Mouse (Mus musculus): ENCODE results near the gene Pof1b. TPM values are rescaled to one million over a fixed set of nuclear protein-coding genes. Genes with fewer than 3 reads are reported as not detected.
A peak's percentile ranks its signal among the peaks of the same experiment; 100 is the strongest.

Gene Pof1b
- 0.11 and 0.19 TPM in 2 replicates for polyA plus RNA-seq (2016; fragmentation: Nextera tagmentation; extraction: Ambion mirVana)

DNA sequence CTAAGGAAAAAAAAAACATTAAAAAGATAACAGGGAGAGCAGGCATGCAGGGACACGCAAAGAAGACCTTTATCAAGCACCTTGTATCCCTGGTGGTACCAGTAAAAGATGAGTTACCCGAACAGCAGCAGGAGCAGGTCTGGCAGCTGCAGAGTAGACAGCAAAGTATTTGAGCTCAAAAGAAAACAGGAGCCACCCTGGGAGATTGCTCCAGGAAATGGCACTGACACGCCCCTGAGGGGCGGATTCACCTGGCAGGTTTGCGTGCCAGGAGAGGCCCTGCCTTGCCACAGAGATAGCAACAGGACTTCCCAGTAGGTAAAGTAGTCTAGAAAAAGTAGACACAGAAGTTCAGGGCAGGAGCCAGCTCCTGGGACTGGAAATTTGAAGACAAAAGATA lies at the start of gene Pof1b:
Pof1b (minus strand) TSS at position 144 of the 400 bp plus-strand sequence.
- H3K27ac ChIP-seq = no peak within 1 kb of the TSS
- ATAC-seq (ENCODE audit: low FRiP score, low read depth) = no peak
- H3K36me3 ChIP-seq = no peaks in the 10 kb centered on the region
- H3K9me3 ChIP-seq = no peaks in the 10 kb centered on the region
- H3K4me1 ChIP-seq = no peaks in the 10 kb centered on the region
- H3K4me2 ChIP-seq (replicated peaks) = no peak within 1 kb of the TSS
- no peak within 1 kb of the TSS for H3K4me3 ChIP-seq
- H3K9ac ChIP-seq = no peak within 1 kb of the TSS
- 59% methylated on average over 5 of the region's 5 CpGs for WGBS
- H3K27me3 ChIP-seq (replicated peaks) = no peaks in the 10 kb centered on the region

DNA sequence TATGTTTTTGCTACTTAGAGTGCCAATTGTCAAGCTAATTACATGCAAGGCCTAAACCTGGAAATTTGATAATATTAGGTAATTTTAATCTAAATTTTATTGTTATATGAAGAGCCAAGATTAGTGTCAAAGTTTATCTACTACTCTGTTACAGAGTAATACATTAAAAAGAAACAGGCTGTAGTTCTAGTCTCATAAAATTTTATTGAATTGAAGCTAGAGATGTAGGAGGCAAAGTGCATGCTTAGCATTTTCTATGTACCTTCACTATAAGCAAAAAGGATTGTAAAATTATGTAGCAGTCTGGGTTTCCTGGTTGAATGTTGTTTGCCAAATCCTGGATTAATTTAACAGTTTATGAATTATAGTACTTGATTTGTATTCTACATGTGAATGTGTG lies 18.1 kb upstream of the Pof1b start:
- no peaks in the 10 kb centered on the region for H3K36me3 ChIP-seq
- no peaks in the 10 kb centered on the region for H3K27me3 ChIP-seq (replicated peaks)
- no peak overlapping the region for H3K9ac ChIP-seq
- no peak for ATAC-seq (ENCODE audit: low FRiP score, low read depth)
- no peaks in the 10 kb centered on the region for H3K4me1 ChIP-seq
- H3K27ac ChIP-seq = no peak overlapping the region
- H3K4me3 ChIP-seq = no peak overlapping the region
- no peak overlapping the region for H3K4me2 ChIP-seq (replicated peaks)
- no peaks in the 10 kb centered on the region for H3K9me3 ChIP-seq

DNA sequence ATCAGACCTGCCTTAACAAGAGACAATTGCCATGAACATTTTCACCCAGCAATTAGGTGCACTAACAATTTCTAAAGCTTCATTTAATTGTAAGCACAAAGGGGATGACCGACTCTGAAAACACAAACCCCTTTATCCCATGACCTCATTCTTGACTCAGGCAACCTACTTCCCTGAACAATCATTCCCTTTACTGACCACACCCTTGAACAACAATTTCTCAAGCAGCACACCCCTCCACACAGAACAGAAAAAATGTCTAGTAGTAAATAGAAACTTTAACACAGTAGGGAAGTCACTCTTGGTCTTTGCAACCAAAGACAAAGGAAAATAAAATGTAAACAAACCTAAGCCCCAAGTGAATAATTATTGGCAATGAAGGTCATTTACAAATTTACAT lies 4.1 kb downstream of the Pof1b start:
- 19% methylated on average over 1 of the region's 1 CpGs for WGBS

DNA sequence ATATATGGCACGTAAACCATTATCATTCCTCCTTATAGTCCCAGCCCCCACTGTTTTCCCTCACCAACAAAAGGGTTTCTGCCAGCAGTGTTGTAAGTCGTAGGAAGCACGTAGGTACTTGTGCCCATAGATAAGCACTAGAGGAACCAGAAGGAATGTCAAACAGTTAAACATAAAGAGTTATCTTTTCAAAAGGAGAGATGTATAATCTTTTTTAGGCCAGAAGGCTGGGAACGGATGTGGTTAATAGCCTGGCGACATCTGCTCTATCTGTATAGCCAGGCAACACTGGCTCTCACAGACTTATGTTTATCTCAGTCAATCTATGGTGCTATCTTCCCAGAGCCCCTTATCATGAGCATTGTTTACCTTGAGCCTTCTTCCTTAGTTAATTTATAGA lies 17.8 kb downstream of the Pof1b start:
- no peaks in the 10 kb centered on the region for H3K36me3 ChIP-seq
- 76% methylated on average over 5 of the region's 5 CpGs for WGBS
- H3K4me2 ChIP-seq (replicated peaks) = no peak overlapping the region
- no peaks in the 10 kb centered on the region for H3K9me3 ChIP-seq
- no peak overlapping the region for H3K4me3 ChIP-seq
- no peak overlapping the region for H3K9ac ChIP-seq
- no peaks in the 10 kb centered on the region for H3K27me3 ChIP-seq (replicated peaks)
- H3K4me1 ChIP-seq = no peaks in the 10 kb centered on the region
- no peak overlapping the region for H3K27ac ChIP-seq
- no peak for ATAC-seq (ENCODE audit: low FRiP score, low read depth)

More for the DNA sequence above, 4.1 kb downstream of the Pof1b start:
- Histone ChIP-seq H3K4me3 (no peak overlapping the region), H3K27me3 (replicated peaks) (no peaks in the 10 kb centered on the region), H3K4me1 (no peaks in the 10 kb centered on the region), H3K9ac (no peak overlapping the region), H3K4me2 (replicated peaks) (no peak overlapping the region), H3K9me3 (no peaks in the 10 kb centered on the region), H3K27ac (no peak overlapping the region), H3K36me3 (no peaks in the 10 kb centered on the region)
- ATAC-seq (ENCODE audit: low FRiP score, low read depth) = no peak

DNA sequence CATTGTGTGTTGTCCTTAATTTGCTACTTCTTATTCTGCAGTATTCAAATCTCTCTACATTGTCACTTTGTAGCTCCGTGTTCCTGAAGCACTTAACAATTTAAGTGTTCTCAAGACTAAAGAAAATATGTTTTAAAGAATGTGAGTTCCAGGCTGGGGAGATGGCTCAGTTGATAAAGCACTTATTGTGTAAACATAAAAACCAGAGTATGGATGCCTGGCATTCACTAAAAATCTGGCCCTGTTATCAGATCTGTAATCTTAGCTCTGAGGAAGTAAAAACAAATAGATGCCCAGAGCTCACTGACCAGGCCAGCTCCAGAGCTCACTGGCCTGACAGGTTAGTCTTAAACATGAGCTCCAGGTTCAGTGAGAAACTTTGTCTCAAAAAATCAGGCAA lies 22.9 kb downstream of the Pof1b start:
- no peaks in the 10 kb centered on the region for H3K27me3 ChIP-seq (replicated peaks)
- ATAC-seq (ENCODE audit: low FRiP score, low read depth) = no peak
- H3K4me2 ChIP-seq (replicated peaks) = no peak overlapping the region
- H3K4me3 ChIP-seq = no peak overlapping the region
- no peak overlapping the region for H3K9ac ChIP-seq
- H3K9me3 ChIP-seq = no peaks in the 10 kb centered on the region
- H3K27ac ChIP-seq = no peak overlapping the region
- H3K4me1 ChIP-seq = no peaks in the 10 kb centered on the region
- WGBS = 68% methylated on average over 1 of the region's 1 CpGs
- H3K36me3 ChIP-seq = no peaks in the 10 kb centered on the region

DNA sequence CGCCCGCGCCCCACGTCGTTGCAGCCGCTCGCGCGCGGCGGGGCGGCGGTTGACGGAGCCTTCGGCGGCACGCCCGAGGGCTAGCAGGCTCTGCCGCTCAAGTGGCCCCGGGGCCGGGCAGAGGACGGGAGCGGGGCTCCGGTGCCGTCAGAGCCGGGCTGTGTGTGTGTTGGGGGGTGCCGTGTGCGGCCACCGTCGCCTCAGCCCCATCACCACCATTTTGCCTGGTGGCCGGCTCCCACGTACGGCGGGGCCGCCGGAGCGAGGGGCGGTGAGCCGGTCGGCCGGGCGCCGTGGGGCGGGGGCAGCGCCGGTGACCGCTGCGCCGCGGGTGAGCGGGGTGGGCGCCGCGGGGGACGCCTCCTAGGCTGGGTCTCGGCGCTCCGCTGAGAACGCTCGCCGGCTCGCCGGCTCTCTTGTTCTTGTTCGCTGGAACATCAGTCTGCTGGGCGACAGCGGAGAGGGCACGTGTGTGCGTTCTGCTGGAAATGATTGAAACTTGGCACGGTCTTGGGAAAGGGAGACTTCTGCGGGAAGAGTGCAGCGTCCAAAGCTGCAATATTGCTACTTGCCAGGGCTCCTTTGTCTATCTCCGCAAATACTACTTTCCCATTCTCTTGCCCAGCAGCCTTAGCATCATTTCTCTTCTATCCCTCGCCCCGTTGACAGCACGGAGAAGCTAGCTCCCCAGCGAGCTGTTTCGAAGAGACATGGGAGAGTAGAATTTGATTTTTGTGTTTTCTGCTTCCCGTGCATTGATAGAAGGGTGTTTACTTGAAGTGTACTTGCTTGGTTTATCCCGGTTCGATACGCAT lies 96.9 kb downstream of the Pof1b start:
- Histone ChIP-seq H3K4me2 (replicated peaks) (peak overlapping the region; percentile 51), H3K4me3 (peak overlapping the region; percentile 60), H3K27ac (peak overlapping the region; percentile 51), H3K9me3 (no peaks in the 10 kb centered on the region), H3K4me1 (no peaks in the 10 kb centered on the region), H3K36me3 (no peaks in the 10 kb centered on the region), H3K9ac (peak overlapping the region; percentile 86), H3K27me3 (replicated peaks) (no peaks in the 10 kb centered on the region)
- 26% methylated on average over 69 of the region's 81 CpGs for WGBS
- peak; percentile 79 for ATAC-seq (ENCODE audit: low FRiP score, low read depth)

DNA sequence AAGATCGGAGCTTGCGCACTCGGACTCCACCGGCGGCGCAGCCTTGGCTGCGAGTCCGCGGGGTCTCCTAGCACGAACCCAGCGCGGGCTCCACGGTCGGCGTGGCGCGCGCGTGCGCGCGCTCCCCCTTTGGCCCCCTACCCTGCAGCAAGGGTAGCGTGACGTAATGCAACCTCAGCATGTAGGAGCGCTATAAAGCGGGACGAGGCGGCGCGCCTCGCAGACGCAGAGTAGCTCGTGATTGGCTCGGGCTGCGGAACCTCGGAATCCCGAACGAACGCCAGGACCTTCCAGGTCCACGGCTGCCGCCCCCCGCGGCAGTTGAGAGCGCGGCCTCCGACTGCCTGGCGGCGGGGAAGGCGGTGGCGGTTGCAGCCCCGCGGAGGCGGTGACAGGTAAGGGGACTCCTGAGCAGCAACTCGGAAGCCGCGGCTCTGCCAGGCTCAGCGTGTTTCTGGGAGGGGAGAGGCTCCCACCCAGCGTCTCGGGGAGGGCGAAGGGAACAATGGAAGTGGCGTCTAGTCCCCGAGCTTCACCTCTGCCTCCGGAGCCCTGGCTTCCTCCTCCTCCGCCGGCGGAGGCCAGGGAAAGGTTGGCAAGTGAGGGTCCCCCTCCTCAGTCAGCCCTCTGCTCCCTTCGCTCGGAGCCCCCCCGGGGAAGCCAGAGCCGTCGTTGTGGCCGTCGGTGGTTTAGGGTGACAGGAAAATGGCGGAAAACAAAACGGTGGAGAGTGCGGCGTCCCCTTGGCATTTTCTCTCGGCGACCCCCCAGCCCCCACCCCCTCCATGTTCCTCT lies 97.7 kb downstream of the Pof1b start, which contains the start of gene Zfp711:
Zfp711 (plus strand) TSS at position 16 of the 795 bp plus-strand sequence.
- H3K9ac ChIP-seq = peak within 1 kb of the TSS; percentile 86
- no peaks in the 10 kb centered on the region for H3K36me3 ChIP-seq
- no peaks in the 10 kb centered on the region for H3K9me3 ChIP-seq
- 16% methylated on average over 78 of the region's 79 CpGs for WGBS
- peak within 1 kb of the TSS; percentile 60 for H3K4me3 ChIP-seq
- H3K4me2 ChIP-seq (replicated peaks) = peak within 1 kb of the TSS; percentile 51
- H3K4me1 ChIP-seq = no peaks in the 10 kb centered on the region
- no peaks in the 10 kb centered on the region for H3K27me3 ChIP-seq (replicated peaks)
- peak within 1 kb of the TSS; percentile 51 for H3K27ac ChIP-seq
- peak; percentile 98 for ATAC-seq (ENCODE audit: low FRiP score, low read depth)

Other genes with a start within 250 kb of the Pof1b start
- gene 2010106E10Rik, start 203.4 kb downstream of the Pof1b start, polyA plus RNA-seq (2016; fragmentation: Nextera tagmentation; extraction: Ambion mirVana) = not detected in 2 replicates
- gene Zfp711, start 98.1 kb downstream of the Pof1b start, polyA plus RNA-seq (2016; fragmentation: Nextera tagmentation; extraction: Ambion mirVana) = 32.6 and 34.3 TPM in 2 replicates

All from neural tube, embryonic 12.5 days (tissue).